Mouse (Mus musculus): ENCODE measurements around the gene Pagr1b.

- TF ChIP-seq CTCF (IDR thresholded peaks at IDR 0.05), result no peak
- no peak for TF ChIP-seq POLR2A (IDR thresholded peaks at IDR 0.05; ENCODE audit: insufficient read depth, low read depth, low read length)
Observed at GRCm38 (mm10) chr7:127026616-127026983, 10.3 kb upstream of the Pagr1b start.

Measured in heart, adult 2 months (tissue).